Mouse (Mus musculus): Measurements from ENCODE around the gene Dnah11.
"Not testable (repeated sequence)": the region's sequence is repeated elsewhere in the genome, so short reads cannot be mapped to it uniquely, and the experiment has no call there.

Dnah11 gene

DNA sequence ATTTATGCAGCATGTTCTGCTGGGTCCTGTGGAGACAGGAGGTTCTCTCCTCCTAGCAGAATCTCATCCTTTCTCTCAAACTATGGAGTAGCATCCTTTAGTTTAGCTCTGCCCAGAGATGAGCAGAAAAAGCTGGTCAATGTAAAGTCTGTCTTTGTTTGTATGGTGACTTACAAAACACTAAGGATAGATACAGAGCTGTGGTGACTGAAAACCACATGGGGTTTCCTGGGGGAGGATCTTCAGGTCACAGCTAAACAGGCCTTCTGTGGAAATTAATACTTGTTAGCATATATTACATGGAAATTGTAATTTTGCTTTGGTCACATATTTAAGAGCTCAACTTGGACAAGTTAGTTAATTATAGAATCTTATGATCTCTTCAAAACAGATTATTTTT is 239.6 kb downstream of the Dnah11 start:
- no peak for DNase-seq

DNA sequence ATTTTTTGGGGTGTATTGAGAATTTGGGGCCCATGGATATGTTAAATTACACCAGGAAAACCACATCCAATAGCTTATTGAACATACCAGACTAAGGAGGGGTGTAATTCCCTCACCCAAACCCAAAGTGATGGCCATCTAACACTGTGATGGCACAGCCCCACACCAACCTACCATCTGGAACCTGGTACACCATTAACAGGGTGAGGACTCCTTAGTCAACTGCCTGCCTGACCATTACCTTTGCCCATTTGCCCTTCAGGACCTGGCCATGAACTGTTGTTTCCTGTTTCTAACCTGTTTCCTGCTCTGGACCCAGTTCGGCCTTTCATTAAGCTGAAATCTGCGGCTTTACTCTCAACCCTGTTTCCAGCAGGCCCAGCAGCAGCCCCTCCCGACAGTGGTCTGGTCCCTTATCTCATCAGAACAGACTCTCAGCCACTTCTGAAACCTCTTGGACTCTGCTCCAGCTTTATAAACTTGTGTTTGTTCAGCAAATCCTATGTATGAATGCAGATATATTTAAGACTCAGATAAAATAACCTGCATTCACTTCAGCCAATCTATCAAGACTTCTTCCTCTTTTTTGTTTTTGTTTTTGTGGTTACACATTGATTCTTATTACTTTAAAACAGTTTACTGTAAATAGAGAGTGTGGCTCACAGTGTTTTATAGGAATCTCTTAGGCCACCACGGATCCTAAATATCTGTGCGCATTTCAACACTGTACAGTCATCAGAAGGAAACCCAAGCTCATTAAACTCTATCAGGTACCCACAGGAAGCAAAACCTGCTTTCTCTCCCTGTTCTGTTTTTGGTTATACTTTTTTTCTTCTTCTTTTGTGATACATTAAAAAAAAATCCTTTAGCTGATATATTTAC is 251.8 kb downstream of the Dnah11 start:
- no peak for DNase-seq

DNA sequence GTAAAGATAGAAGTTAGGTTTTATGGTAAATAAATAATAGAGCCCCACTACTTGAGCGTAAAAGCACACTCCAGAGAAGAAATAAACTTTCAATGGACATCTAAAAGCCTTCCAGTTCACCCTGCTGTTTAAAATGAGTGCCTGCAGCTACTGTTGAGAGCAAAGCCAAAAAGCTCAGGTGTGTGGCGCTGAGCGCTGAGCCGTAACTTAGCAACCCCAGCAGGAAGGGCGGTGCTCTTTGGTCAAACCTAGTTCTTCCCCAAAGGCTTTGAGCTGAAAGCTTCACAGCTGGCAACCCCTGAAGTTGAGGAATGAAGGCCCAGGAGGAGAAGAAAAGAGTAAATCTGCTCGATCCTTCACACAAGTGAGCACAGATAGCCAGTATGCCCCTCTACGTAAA is 256.9 kb downstream of the Dnah11 start:
- no peak for DNase-seq

DNA sequence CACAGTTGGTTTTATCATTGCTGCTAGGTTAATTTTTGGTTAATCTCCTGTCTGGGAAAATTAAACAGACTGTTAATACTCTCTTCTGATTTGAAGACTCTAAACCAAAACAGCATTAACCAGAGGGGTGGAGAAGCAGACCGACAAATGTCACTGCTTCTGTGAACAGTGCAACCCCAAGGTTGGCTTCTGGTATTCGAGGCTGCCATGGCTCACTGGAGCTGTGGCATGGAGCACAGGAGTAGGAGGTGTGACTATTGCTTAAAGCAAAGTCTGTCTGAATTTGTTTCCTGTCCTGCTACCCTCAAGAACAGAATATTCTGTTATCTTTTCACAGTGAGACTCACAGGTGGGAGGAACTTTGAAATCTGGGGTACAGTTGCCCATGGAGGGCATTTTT is 260.6 kb downstream of the Dnah11 start:
- no peak for DNase-seq

DNA sequence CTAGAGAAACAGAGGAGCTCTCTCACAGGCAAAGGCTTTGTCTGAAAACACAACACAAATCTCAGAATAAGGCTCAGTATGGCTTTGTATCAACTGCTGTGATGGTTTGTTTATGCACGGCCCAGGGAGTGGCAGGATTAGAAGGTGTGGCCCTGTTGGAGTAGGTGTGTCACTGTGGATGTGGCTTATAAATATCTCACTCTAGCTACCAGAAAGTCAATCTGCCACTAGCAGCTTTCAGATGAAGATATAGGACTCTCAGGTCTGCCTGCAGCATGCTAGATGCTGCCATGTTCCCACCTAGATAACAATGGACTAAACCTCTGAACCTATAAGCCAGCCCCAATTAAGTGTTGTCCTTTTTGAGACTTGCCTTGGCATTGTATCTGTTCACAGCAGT is 266.8 kb downstream of the Dnah11 start:
- DNase-seq: no peak

DNA sequence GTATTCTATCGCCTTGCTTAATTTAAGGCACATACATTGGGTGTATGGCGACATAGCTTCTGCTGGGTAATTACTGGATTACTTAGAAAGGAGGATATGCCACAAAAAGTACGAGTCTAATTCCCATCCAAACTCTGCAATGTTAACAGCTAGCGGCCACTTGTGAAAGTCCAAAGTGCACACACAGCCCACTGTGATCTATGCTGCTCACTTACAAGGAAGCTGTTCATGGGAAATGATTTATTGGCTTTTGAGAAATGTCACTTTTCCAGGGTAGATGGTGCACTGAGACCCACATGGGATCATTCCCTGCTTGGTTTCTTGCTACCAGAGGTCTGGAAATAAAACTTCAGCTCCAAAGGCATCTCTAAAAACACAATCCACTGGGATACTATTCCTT is 269.1 kb downstream of the Dnah11 start:
- no peak for DNase-seq

DNA sequence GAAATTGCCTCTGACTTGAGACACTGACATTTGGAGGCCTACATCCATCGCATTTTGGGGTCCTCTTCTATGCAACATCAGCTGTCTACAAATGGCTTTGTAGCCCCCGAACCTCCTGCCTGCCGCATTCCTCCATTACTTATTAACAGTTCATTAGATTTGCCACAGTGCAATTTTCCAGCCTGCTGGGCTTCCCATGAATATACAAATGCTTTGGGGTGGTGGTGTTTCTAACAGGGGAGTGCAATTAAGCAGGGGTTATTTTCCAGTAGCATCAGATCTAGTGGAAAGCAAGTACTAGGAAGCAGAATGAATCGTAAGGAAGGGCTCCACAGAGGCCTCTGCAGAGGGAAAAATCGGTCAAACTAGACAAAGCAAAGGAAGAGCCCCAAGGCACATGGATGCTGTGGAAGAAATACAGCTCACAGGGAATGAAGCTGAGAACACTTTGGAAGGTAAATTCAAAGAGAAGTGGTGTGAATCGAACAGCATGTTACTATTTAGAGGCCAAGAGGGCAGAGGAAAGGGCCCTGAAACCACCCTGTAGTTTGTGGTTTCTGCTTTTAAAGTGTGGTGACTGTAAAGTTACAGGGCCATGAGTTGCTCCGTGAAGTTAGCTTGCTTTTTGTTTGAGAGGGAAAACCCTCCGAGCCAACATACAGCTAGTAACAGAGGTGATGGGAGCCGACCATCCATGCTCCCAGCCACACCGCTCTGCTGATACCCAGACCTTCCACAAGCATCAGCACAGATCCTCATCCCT is 282.8 kb downstream of the Dnah11 start:
- no peak for DNase-seq

DNA sequence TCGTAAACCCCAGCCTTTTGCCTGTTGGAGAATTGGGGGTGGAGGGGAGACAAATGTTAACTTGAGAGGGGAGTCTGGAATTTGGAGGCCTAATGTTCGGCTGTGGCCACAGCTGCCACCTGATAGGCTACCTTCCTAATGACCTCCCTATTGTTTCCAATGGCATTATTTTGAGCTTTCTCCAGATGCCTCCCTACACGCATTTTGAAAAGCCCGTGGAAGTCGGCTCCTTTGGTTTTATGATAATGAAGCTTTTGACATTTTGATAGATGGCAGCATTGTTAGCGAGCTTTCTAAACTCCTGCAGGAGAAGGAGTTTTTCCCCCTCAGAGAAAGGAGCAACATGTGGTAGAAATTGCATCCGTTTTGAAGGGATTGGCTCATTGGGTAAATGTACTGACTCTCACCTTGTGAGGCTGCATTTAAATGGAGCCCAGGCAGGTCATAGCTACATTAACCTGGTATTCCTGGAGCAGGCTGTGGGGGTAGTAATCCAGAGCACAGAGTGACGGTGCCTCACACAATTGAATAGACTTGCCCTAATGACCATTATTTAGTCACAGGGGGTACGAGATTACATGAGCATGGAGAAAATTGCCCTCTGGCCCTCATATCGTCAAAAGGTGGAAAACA is 284.1 kb downstream of the Dnah11 start:
- DNase-seq: no peak

DNA sequence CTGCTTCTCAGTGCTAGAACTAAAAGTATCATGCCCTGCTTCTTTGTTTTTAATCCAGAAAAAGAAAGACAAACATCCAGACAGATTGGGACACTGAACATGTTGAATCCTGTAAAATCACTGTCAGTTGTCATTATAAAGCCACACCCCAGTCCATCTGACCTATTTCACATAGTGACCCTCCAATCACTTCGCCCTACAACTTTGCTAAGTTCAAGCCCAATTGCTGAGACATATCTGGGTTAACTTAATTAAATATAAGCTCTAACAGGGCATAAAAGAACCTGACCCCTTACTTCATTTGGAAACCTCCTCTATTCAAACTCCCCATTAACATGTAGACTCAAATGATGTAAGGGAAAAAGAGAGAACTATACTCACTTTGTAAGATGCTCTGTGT is 287.4 kb downstream of the Dnah11 start:
- no peak for DNase-seq

DNA sequence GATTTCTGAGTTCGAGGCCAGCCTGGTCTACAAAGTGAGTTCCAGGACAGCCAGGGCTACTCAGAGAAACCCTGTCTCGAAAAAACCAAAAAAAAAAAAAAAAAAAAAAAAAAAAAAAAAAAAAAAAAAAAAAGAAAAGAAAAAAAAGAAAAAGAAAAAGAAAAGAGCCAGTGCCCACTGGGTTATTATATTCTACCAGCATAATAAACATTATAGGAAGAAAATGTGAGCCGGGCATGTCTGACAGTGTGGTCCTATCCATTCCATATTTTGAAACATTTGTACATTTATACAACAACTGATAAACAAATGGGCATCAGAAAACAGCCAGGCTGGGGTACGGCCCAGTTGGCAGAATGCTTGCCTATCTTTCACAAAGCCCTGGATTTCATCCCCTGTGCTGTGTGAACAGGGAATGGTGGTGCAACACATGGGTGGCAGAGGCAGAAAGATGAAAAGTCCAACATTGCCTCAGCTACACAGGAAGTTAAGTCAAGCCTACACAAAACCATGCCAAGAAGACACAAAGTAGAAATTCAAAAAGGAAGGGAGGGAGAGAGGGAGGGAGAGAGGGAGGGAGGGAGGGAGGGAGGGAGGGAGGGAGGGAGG is 293.5 kb downstream of the Dnah11 start:
- not testable (repeated sequence) for DNase-seq

DNA sequence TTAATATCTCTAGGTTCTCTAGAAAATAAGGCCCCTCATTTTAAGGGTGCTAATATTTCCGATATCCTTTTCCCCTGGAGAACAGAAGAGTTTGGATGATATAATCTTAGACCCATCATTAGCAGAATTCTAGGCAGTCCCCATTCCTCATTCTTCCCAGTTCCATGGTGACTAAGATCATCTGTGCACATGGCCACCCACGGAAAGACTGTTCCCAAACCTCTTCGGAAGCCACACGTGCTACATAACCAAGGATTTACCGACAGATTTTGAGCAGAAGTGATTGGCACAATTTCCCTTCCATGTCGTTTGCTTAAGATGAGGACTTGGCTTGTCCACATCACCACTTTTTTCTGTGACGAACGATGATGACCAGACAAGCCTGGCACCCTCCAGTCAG is 295.2 kb downstream of the Dnah11 start:
- DNase-seq: no peak

DNA sequence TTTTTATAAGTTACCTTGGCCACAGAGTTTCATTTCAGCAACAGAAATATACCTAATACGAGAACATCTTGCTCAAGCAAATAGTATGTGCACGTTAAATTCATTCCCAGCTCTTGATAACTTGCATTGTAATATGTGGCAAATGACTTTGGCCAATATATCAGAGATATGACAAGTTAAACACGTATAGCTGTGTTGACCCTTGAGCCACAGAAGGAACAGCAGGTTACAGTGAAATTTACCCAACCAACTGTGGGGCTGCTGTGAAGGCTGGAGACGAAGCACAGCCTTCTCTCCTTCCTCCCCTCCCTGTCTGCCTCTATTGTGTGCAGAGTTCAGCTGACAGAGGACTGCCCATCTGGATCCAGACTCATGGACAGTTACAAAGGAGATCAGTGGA is 297.5 kb downstream of the Dnah11 start:
- DNase-seq: not testable (repeated sequence)

DNA sequence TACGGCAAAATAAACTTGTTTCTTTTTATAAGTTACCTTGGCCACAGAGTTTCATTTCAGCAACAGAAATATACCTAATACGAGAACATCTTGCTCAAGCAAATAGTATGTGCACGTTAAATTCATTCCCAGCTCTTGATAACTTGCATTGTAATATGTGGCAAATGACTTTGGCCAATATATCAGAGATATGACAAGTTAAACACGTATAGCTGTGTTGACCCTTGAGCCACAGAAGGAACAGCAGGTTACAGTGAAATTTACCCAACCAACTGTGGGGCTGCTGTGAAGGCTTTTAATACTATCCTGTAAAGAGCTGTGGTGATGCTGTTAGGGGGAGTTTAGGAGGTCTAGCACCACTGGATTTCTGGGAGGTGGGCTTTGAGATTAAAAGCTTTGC is 298.0 kb downstream of the Dnah11 start:
- DNase-seq: not testable (repeated sequence)

DNA sequence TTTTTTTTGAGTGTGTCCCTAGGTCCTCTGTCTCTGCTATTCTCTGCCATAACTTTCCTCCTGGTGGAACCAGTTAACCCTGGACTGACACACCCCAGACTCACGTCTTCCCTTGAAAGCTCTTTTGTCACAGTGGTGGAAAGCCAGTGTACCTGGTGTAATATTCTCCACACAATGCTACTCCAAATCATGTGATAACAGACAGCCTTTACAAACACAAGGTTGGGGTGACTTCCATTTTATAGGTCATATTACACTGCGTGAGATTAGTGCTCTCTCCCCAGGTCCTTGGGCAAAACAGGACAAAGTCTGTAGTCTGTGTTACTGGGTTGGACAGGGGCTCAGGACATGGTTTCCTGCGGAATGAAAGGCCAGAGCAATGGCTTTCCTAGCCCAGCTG is 311.4 kb downstream of the Dnah11 start:
- DNase-seq: no peak

DNA sequence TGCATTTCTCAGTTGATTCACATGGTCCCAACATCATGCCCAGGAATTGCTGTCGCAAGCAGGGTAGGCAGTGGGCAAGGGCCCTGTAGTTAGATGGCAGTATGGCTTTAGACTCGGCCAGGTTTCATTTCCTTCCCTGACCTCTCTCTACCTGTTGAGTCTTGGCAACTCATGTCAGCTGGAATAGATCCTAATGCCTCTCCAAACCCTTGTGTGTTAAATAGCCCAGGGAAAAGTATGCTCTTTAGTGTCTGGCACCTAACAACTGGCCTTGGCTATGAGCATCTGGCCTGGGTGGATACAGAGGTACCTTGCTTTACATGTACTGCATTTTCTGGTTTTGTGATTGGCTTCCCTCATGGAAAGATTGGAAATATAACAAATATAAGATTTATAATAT is 314.2 kb downstream of the Dnah11 start:
- no peak for DNase-seq

DNA sequence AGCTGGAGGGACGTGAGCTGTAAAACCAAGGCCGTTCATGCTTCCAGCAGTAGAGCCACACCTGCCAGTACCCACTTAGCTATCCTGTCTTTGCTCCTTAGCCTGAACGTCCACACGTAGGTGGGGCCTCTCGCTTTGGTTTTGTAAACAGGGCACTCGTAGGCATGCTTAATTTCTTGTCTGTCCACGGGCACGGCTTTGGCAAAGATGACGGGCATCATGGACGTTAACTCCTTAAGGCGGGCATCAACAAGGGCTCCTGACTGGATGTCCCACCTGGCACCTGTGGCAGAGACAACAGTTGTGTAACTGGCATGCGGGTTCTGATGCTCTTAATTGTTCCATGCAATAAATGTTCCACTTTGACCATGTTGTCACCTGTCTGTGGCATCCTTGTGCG is 320.5 kb downstream of the Dnah11 start:
- no peak for DNase-seq

DNA sequence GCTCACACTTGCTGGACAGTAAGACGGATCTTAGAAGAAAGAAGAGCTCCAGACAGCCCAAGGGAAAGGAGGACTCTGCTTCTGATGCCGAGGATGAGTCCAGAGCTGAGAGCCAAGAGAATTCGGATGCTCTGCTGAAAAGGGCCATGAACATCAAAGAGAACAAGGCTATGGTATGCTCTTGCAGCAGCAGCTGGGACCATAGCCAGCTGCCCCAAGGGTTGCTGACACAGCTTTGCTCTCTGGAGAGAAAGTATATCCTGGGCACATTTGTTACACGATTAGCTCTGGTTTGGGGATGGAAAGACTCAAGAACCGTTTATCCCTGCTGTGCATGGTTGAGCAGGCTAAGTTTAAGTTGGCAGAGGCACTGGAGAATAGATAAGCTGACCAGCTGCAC is 326.6 kb downstream of the Dnah11 start:
- no peak for DNase-seq

DNA sequence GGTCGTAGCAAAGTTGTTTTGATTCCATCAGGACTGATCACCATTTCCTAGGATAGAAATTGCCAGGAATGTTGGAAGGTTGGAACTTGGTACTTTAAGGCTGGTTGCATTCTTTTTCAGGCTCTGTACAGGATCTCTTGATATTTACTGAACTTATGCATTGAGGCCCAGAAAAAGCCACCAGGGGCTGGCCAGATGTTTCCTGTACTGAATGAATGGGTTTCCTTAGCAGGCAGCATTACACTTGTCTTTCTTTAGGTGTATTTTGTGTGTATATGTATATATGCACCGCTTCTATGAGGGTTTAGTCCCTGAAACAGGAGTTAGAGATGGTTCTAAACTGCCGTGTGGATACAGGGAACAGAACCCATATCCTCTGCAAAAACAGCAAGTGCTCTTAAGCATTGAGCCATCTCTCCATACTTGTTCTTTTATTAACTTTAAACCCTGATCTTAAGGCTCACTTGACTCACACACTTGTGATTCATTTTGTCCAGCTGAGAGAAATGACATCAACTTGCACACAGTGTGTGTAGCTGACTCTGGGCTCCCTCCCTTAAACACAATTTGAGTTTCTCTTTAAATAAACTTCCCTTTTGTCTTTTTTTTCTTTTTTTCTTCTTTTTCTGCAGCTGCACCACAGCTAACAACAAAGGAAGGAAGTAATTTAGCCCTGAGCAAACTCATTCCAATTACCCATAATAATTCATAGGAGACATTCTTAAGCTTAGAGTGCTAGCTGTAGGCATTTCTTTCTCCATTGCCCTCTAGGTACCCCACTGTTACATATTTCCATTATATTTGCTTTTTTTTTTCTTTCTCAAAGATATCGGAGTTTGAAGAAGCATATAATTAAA is 330.9 kb downstream of the Dnah11 start:
- DNase-seq: no peak

DNA sequence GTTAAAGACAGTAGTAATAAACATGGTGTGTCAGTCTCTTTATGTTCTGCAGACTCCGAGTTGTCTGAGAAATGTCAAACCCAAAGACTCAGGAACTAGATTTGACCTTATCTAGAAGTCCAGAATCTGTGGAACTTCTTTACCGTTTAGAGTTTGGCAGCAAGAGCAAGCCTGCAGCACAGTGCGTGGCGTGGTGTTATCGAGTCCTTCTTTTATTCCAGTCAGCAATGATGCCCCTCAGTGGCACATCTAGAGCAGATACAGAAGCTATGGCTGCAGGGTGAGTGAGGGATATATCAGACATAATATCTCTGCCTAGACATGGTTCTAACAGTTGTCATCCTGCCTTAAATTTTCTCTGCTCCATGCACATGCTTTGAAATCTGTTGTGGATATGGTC is 336.2 kb downstream of the Dnah11 start:
- no peak for DNase-seq

DNA sequence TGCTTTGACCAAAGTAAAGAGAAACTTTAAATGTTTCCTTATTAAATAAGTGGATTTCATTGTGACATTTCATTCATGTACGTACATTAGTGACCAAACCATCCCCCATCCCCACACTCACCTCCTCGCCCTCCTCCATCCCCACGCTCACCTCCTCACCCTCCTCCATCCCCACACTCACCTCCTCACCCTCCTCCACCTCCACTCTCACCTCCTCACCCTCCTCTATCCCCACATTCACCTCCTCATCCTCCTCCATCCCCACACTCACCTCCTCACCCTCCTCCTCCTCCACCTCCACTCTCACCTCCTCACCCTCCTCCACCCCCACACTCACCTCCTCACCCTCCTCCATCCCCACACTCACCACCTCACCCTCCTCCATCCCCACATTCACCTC is 337.6 kb downstream of the Dnah11 start:
- DNase-seq: no peak

DNA sequence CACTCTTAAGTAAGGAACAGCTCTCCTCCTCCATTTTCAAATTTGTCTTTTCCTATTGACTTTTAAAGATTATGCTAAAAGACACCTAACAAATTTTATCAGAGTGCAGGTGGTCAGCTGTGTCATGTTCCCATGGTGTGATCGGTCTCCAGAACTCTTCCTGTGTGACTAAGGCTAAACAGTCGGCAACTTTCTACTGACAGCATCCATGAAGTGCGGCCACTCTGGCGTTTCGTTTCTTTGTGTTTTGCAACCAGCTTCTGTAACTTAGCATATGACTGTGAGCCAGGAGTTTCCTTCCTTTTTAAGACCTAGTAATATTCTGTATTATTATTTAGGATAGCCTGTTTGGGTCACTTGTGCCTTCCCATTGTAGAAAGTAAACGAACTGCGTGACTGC is 338.0 kb downstream of the Dnah11 start:
- no peak for DNase-seq

DNA sequence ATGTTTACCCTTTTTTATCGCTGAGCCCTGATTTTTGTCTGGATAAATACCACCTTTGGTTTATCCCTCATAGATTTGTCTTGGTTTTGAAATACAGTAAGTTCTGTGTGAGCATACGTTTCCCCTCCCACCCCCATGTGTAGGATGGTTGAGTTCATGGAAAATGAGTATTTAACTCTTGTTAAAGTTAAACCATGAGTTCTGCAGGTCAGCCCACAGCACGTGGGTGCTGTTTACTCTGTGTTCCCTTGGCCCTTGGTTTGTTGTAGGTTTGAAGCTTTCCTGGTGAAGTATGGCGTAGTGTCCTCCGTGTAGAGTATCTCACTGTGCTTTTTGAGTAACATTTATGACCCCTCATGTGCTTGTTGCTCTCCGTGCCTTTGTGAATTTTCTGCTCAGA is 341.0 kb downstream of the Dnah11 start:
- no peak for DNase-seq

DNA sequence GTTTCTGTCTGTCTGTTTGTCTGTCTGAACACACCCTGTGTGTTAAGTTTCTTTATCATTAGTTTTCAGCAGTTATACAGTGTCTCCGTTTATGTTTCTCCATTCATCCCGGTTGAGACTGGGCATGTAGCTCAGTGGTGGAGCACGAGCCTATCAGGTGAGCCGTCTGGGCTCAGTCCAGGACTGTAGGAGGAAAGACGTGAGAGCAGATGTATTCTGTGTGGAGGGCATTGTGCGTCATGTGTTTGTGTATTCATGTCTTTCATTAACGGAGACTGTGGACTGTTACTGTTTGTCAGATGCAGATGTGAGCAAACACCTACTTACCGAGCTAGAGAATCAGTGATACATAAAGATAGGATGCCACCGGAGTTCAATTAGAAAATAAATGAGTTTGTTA is 341.8 kb downstream of the Dnah11 start:
- DNase-seq: no peak

Data from cerebellum, adult 11 months (tissue).